Mouse (Mus musculus) layer of hippocampus, adult 9-11 months (tissue): Measurements from ENCODE around the gene Ski.

Source experiments
- DNase-seq: peaks from one replicate; pipeline ENCODE4 v3.0.0; 2022

The Ski gene

DNA sequence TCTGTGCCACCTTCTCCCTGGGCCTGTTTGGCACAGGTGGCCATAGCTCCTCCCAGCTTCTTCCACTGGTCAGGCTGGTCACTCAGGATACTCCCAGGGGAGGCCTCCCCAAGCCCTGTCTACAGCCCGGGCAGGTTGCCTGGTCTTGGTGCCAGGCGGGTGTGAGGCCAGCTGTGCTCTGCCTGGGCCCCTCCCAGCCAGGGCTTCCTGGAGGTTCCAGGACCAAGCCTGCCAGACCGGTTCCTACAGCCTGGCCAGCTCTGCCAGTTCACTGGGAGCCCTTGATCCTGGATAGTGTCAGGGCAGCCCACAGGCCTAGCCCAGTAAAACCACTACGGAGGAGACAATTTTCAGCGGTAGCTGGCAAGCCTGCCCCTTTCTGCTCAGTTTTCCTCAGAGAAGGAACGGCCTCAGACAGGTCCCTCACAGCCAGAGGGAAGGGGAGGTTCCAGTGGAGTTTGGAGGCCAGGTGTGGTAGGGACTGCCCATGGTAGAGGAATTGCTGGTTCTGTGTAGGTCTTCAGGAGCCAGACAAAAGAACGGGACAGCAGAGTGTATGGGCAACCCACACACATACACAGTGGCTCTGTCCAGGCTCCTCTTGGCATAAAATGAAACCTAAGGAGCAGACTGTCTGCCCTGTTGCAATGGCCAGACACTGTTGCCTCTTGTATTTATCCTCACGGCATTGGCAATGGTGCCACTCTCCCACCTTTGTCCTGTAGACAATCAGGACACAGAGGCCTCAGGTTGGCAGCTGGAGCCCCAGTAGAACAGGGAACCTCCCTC, 73.3 kb downstream of the Ski start:
- DNase-seq: no peak

DNA sequence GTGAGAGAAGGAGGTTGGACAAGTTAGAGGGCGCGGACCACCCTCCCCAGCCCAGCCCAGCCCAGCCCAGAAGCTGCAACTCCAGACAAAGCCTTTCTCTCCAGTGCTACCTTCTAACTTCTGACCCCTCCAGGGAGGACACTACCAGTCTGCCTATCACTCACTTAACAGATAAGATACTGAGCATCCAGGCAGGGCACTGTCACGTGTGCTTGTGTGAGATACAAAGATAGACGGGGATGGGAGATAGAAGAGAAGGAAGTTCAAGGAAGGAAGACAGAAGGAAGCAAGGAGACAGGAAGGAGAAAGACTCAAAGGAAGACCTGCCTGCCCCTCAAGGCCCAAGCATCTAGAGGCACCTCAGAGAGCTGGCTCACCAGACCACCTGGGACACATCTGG, 73.9 kb downstream of the Ski start:
- no peak for DNase-seq

DNA sequence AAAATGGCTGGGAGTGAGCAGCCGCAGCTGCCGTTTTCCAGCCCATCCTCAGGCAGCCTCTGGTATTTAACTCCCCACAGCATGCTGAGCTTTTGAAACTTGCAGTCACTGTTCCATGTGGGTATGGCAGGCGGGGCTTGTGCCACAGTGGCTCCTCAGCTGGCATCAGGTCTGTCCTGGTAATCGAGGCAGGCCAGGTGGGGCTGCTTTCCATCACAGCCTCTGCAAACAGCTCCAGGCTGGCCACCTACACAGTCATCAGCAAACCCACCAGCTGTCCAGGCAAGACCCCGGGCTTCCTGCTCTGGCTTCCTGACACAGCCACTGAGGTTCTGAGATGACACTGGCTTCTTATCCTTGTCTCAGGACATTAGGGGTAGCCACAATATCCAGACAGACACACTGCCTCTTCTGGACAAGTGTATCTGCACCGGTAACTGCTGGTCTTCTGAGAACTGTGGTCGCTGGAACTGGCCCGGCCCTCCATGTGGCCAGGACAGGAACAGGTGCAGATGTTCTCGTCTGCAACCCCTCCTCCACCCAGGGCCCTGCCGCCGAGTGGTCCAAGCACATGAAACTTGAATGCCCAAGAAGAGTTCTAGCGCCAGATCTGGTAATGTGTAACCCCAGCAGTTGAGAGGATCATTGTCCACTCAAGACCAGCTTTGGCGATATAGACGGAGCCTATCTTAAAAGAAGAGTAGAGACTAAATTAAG, 76.1 kb downstream of the Ski start:
- DNase-seq: no peak

DNA sequence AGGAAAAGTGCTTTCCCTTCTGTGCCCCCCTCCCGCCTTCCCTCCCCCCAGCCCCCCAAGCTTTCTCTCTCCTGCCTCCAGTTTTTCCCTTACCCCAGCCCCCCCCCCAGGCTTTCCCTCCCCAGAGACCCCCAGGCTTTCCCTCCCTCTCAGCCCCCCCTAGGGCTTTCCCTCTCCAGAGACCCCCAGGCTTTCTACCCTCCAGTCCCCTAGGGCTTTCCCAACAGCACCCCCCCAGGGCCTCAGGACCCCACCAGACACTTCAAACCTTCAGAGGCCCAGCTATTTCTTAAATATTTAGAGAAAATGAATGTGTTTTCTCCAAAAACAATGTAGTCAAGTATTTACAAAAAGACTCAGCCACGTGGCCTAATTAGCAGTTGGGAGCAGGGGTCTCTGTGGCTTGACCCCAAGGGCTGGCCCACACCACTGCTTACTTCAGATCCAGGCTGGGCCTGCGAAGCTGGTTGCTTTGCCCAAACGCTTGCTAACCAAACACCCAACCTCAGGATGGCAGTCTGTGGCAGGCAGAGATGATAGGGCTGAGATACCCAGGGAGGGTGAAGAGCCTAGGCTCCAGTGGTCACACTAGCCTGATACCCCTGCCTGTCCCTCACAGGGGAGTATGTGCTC, 77.7 kb downstream of the Ski start:
- no peak for DNase-seq

DNA sequence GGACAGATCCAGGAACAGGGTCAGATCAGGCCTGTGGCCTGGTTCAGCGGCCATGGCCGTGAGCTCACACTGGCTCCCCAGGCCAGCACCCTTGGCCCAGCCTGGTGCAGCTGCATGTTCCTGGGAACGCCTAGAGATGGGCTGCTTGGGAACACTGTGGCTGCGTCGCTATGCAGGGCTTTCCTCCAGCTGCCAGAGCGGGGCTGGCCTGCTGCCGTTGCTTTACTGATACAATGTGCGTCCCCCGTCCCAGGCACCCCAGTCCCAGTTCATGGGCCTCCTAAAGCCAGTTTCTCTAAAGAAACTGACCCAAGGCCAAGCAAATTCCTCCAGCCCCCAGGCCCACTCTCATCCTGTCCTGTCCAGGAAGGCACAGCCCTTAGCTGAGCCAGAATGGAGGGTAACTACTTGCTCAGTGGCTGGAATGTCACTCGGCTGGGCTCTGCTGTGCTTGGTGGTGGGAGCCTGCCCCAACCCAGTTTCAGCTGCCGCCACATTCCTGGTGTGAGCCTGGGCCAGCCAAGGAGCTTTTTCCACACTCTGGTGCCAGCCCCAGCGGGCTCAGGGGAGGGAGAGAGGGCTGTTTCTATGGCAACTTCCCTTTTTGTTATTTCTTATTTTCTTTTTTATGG, 78.4 kb downstream of the Ski start:
- no peak for DNase-seq

DNA sequence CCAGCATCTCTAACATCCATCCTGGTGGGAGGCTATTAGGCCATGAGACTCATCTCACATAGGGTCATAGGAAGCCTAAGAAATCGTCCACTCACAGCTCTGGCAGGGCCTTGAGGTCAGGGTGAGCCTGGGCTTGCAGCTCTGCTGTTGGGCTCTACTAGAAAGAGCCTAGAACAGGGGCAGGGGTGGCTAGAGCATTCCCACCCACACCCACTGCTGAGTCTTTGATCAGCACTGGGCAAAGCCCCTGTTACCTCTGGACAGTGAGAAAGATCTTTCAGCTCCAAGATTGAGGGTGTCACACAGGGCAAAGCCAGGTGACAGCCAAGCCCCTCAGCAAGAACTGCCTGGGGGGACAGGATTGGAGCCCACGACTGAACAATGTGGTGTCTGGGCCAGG, 79.0 kb downstream of the Ski start:
- DNase-seq: no peak

DNA sequence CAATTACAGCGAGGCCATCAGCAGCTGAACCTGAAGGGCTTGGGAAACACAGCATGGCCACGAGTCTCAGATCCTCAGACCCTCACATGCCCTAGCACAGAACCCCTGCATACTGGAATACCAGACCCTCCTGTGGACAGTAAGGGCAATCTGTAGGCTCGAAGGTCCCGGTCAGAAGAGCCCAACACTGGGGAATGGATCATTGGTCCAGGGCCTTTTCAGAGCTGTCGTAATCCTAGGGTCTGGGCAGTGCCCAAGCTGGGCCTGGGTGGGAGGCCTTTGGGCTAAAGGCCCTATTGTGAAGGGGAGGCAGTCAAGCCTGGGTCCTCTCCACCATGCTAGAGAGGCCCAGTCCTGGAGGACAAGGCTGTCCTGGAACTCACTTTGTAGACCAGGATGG, 79.6 kb downstream of the Ski start:
- DNase-seq: no peak

DNA sequence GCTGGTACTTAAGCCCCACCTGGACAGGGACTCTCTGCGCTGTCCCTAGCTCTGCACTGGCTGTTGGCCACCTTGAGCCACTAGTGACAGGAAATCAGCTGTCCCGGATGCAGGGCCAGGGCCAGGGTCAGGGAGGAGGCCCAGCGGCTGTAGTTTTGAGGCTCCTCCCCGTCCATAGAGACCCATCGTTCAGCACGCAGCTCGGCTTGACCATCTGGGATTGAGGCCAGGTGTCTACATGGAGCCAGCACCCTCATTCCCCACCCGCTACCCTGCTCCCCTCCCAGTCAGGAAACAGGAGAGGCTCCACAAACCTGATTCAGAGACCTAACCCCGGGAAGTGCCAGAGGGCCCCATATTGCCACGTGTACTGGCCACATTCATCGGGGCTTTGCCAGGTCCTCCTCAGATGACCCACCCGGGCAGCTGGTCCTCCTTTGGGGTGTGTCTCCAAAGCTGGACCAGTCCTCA, 81.6 kb downstream of the Ski start:
- no peak for DNase-seq

DNA sequence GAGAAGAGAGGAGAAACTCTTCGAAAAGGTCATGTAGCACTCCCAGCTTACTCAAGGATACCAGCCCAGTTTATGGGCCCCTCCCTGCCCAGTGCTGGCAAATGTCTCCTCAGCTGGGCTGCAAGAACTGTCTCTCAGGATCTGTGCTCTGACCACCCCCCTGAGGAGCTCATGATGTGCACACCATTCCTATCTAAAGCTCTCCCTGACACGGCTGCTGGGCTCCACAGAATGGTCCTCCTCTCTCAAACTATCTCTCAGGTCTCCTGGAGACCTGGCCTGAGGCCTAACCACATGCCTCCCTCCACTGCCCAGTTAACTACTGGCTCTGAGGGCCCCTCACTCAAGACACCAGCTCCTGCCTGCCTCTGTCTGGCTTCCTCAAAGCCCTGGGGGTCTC, 82.2 kb downstream of the Ski start:
- DNase-seq: no peak

DNA sequence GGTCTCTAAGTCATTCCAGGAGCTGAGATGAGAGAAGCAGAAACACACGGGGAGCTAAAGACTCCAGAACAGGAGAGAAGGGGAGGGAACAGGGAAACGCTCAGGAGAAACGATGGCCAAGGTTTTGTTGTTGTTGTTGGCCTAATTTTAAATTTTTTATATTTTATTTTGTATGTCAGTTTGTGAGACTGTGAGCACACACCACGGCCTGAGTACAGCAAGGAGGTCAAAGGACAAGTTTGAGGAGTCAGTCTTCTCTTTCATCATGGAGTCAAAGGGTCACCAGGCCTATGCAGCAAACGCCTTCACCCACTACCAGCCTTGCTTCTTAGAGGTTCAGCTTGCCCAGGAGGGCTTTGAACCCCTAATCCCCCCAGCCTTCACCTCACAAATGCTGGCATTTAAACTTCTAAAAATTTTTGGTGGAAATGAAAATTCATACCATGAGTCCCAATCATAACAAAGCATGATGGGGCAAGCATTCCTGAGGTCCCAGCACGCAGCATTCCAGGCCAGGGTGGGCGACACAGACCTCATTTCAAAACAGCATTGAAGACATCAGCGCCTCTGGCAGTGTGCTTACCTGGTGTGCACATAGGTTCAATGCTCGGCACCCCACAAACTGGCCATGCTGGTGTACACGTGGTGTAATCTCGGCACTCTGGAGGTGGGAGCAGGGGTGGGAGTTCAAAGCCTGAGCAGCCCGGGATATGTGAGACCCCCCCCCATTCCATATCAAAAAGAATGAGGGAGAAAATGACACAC, 82.9 kb downstream of the Ski start:
- no peak for DNase-seq

DNA sequence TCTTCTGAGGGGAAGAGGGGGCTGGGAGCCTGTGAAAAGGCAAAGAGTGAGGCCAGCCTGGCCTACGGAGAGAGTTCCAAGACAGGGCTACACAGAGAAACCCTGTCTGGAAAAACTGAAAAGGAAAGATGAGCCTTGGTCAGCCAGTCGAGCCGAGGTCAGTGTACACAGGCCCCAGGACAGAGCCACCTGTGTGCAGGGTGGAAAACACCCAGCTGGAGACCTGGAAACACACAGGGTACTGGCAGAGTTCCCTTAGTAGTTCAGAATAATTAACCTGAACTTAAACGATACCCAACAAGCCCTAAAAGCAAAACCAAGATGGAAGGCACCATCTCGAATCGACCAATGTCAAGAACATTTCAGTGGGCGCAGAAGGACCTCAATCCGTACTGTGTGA, 83.9 kb downstream of the Ski start:
- DNase-seq: no peak

DNA sequence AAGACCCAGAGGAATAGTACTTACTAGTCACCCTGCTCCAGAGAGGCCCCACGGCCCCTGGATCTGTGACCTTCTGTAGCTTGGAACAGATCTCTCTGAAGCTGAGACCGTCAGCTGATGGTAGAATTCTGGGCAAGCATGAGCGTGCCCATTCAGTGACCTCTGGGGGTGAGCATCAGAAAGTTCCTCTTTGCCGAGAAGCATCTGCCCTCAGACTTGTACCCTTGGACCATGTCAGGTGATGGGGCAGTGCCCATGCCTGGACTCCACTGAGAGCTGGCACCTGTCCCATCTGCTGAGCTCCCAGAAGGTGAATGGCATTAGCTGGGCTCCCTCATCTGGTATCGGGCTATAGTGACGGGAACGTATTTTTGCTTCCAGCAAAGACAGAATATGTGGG, 84.5 kb downstream of the Ski start:
- no peak for DNase-seq

DNA sequence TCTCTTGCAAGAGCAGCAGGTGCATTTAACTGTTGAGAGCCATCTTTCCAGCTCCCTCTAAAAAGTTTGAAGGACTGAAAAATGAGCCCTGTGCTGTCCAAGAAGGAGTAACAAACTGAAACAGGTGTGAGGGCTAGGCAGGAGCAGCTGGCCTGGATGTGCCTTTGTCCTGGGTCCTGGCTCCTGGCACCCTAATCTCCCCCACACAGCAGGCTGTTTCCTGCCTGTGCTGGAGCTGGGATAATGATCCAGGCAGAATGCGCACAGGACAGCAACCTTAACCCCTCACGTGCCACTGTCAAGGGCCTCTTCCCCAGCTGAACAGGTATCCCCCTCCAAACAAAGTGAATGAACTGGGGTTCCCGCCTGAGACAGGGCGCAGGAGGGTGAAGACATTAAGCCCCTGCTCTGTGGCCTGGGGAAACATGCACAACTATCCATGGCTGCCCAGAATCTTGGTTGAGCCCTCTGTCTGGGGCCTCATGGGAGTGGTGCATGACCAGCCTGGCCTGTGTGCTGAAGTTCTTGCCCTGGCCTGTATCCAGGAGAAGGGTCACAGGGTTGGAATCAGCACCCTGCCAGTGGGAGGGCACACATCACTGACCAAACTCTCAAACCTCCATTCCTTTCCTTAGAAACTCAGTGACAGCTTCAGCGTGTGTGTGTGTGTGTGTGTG, 86.3 kb downstream of the Ski start:
- DNase-seq: no peak

DNA sequence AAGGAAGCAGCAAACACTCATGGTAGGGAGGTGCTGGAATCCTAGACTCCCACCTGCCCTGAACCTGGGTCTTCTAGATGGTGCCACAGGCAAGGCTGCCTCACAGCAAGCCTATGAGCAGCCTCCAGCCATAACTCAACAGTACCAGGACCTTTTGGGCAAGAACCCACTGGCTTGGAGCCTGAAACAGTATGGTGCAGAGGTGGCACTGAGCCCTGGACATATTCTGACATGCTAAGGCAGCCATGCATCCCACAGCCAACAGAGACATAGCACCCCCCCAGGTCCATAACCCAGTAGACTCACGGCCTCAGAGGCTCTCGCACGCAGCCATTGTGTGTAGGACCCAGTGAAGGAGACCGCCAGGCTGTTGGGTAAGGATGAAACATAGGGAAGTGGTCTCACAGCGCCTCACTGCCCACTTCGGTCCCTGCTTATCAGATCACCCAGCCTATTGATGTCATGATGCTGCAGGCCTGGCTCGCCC, 87.7 kb downstream of the Ski start:
- DNase-seq: no peak

DNA sequence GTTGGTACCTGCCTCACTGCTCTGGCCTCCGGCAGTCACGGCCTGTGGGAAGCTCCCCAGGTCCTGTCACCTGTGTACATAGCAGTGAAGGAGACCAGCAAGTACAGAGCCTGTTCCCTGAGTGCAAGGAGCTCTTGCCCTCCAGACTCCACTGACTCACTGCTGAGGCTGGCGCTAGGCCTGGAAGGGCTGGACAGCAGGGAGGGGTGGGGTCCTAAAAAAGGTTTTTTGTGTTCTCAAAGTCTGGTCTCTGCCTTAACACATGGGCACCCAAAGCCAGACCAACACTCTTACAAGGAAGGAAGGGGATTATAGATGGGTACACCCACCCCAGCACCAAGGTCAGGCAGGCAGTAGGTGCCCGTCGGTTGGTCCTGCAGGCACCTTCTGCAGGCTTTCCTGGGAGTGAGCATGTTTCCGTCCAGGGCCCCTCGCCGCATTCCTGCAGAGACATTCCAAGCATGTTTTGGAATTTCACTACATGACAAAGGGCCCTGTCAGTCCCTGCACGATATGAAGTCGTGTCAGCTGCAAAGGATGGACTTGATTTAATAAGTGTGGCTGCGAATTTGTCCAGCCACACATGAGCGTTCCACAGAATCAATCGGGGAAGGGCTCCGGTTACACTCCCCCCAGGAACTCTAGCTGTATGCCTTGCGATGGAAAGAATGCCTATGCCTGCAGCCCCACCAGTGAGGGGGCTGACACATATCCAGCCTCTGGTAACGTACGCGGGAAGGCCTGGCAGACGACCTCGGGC, 88.6 kb downstream of the Ski start:
- DNase-seq: no peak

DNA sequence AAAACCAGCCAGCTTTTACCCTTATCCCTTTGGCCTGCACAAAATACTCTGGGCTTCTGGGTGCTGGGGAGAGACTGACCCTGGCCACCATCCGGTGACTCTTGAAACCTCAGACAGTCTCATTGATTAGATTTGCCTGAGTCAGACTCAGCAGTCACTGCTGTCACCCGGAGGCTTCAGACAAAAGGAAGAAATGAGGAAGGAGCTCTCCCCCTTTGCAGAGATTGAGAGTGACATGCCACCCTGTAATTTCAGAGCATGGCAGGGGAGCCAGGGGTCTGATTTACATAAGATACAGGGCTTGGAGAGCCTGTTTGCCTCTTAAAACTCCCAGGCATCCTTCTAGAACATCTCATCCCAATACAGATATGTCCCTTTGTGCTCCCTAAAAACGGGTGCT, 89.2 kb downstream of the Ski start:
- no peak for DNase-seq

DNA sequence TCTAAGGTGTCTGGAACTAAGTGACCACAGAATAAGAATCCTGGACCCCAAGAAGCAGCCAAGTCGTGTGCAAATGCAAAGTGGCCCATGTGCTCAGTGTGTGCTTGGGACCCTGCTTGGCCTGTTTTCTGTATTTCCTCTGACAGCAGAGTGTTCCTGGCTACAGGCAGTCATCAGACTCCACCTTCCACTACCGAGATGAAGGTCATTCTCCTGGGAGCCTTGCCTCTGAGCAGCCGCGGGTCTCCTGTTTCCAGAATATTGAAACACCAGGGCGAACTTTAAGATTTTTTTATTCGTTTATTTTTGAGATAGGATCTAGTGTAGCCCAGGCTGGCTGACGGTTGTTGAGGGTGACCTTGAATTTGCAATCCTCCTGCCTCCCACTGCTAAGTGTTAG, 91.8 kb downstream of the Ski start:
- no peak for DNase-seq

DNA sequence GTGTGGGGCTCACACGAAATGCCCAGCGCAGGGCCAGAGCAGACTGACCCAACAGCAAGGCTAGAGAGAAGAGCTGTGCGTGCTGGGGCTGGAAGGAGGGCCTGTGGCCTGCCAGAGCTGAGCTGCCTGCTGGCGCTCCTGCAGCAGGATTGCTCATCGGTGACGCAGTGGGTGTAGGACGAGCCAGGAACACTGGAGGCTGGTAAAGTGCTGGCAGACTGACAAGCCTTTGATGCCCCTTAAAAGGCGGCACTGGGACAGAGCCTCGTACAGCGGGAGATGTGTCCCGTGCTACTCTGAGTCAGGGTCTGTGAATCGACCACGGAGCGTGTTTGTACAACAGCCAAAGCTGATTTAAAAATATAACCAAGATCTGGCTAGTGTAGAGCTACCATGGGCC, 92.4 kb downstream of the Ski start:
- peak; percentile 94 for DNase-seq

DNA sequence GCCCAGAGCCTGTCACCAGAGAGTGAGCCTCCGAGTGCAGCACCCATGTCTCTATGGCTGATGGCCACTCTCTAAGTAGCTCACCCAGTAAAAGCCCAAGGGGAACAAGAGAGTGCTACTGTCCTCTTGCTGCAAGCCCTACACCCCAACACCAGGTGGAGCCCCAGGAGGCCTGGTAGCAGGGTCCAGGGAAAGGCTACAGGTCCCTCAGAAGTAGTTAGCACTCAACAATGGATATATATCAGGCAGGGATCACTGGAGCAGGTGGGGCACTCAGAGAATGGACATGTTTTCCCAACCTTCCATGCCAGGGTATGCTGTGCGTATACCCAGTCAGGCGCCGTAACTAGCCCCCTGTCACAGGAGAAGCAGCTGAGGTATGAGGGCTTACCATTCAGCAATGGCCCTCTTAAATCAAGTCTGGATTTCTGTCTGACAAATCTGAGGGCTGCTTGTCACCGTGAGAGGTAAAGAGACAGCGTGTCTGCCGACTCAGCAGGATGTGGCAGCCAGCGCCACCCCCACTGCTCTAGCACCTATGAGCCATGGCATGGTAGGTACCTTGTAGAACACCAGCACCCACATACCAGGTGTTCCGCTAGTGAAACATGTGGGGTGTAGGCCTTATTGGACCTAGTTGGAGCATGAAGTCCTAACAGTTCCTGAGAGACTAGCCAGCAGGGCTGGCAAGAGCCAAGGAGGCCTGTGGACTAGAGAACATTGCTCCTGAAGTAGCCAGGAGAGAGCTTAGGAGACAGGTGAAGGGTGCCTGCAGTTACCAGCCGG, 93.1 kb downstream of the Ski start:
- DNase-seq: peak; percentile 62

DNA sequence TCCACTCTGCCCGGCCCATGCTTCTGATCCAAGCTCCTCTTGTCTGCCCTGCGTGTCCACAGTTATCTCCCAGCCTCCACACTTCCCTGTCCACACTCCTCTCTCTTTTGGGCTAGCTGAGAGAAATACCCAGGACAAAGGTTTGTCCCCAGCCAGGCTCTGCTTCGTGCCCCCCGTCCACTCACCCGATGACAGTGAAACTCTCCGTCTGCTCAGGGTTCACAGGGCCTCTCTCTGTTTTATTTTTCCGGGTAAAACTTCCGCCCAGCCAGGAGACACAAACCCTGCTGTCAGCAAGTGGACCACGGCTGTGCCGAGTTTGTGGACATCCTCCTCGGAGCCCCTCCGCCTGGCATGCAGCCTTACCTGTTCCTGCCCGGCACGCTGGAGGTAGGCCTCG, 94.0 kb downstream of the Ski start:
- no peak for DNase-seq
